In genomic region chr8:71026424-71026890, GRCm38 (mm10) we compare ENCODE assay signal across 8 mouse cellular contexts.
DNase-seq lines count a peak whose midpoint lies in the region; ATAC-seq lines count a peak whose summit lies in the region.
"Not testable (repeated sequence)": the region's sequence is repeated elsewhere in the genome, so short reads cannot be mapped to it uniquely, and the experiment has no call there.

No protein-coding gene starts in this region.

- ATAC-seq in forebrain, embryonic 13.5 days, result peak; percentile 84
- peak; percentile 84 for ATAC-seq in hindbrain, embryonic 11.5 days (ENCODE audit: low FRiP score)
- ATAC-seq in liver, embryonic 15.5 days (ENCODE audit: insufficient read depth), result not testable (repeated sequence)
- peak; percentile 75 for ATAC-seq in neural tube, embryonic 11.5 days (ENCODE audit: insufficient read depth, low FRiP score, low TSS enrichment)

- H3K4me2 ChIP-seq in forebrain, embryonic 13.5 days, result peak overlapping the region; percentile 48
- peak overlapping the region; percentile 19 for H3K4me2 ChIP-seq in hindbrain, embryonic 11.5 days (replicated peaks; ENCODE audit: low read depth, low read length)
- peak overlapping the region; percentile 29; the same call in 1 of the 2 replicates for H3K4me2 ChIP-seq in liver, embryonic 15.5 days
- H3K4me2 ChIP-seq in neural tube, embryonic 11.5 days (ENCODE audit: low read depth), result peak overlapping the region; percentile 26

- not testable (repeated sequence) for H3K27me3 ChIP-seq in forebrain, embryonic 13.5 days; hindbrain, embryonic 11.5 days (ENCODE audit: control insufficient read depth, insufficient read depth, low read length); liver, embryonic 15.5 days; neural tube, embryonic 11.5 days (ENCODE audit: control insufficient read depth, insufficient read depth, low read length)

- not testable (repeated sequence) for H3K36me3 ChIP-seq in forebrain, embryonic 13.5 days (ENCODE audit: poor library complexity, severe bottlenecking); hindbrain, embryonic 11.5 days (ENCODE audit: control insufficient read depth, insufficient read depth, low read length); liver, embryonic 15.5 days (replicated peaks); neural tube, embryonic 11.5 days (ENCODE audit: control insufficient read depth, insufficient read depth, low read length)

- H3K9ac ChIP-seq in forebrain, embryonic 13.5 days; hindbrain, embryonic 11.5 days (ENCODE audit: low read depth, low read length); liver, embryonic 15.5 days; neural tube, embryonic 11.5 days (ENCODE audit: low read length): not testable (repeated sequence)

- DNase-seq in adrenal gland, postnatal 14 days, result peak; percentile 17
- peak; percentile 31 to 32 for DNase-seq in cerebellum, postnatal 25 days
- peak; percentile 12 for DNase-seq in hindbrain, embryonic 11.5 days (ENCODE audit: low spot score)
- DNase-seq in kidney, postnatal 10 days, result peak; percentile 8
- DNase-seq in neural tube, embryonic 11.5 days (ENCODE audit: low spot score), result peak; percentile 38
- peak; percentile 9 for DNase-seq in testis, postnatal 14 days (ENCODE audit: low spot score)

- H3K4me3 ChIP-seq in forebrain, embryonic 13.5 days, result peak overlapping the region; percentile 12
- not testable (repeated sequence) for H3K4me3 ChIP-seq in hindbrain, embryonic 11.5 days (ENCODE audit: low read depth, low read length); liver, embryonic 15.5 days (replicated peaks); neural tube, embryonic 11.5 days (ENCODE audit: low read depth, low read length)

- H3K27ac ChIP-seq in forebrain, embryonic 13.5 days; hindbrain, embryonic 11.5 days (ENCODE audit: low read depth, low read length); liver, embryonic 15.5 days (replicated peaks); neural tube, embryonic 11.5 days (ENCODE audit: low read depth, low read length): not testable (repeated sequence)

- H3K9me3 ChIP-seq in forebrain, embryonic 13.5 days (replicated peaks); hindbrain, embryonic 11.5 days (ENCODE audit: control insufficient read depth, low read length); liver, embryonic 15.5 days (replicated peaks); neural tube, embryonic 11.5 days (ENCODE audit: control insufficient read depth, low read length): not testable (repeated sequence)

- H3K4me1 ChIP-seq in forebrain, embryonic 13.5 days; hindbrain, embryonic 11.5 days (replicated peaks; ENCODE audit: control insufficient read depth, insufficient read depth, low read length); liver, embryonic 15.5 days (replicated peaks); neural tube, embryonic 11.5 days (ENCODE audit: control insufficient read depth, insufficient read depth, low read length): not testable (repeated sequence)

- WGBS in forebrain, embryonic 13.5 days, result 6% methylated on average over 17 of the region's 17 CpGs
- 4% methylated on average over 17 of the region's 17 CpGs for WGBS in hindbrain, embryonic 11.5 days
- 8% methylated on average over 17 of the region's 17 CpGs for WGBS in liver, embryonic 15.5 days (ENCODE audit: insufficient replicate concordance)
- 6% methylated on average over 17 of the region's 17 CpGs for WGBS in neural tube, embryonic 11.5 days
